Mouse (Mus musculus) neural tube, embryonic 14.5 days (tissue): ENCODE measurements around the gene Pcp4l1. TPM values are rescaled to one million over a fixed set of nuclear protein-coding genes. Genes with fewer than 3 reads are reported as not detected.
"Not testable (repeated sequence)": the region's sequence is repeated elsewhere in the genome, so short reads cannot be mapped to it uniquely, and the experiment has no call there.

ENCODE experiments used
- ATAC-seq: fragments of 200-750 bp; cut with Nextera tagmentation; 2 replicates; pipeline ENCODE4 v1.8.0; 2017; ENCODE audit warnings: low read depth, mild to moderate bottlenecking, moderate TSS enrichment, moderate library complexity
- H3K27ac ChIP-seq: fragments of 300-500 bp; sonication (generic); 2 replicates; pipeline ENCODE4 v1.5.1; 2014; ENCODE audit warnings: low read depth, mild to moderate bottlenecking, control low read depth, low read length, moderate library complexity, mixed read lengths
- H3K27me3 ChIP-seq: fragments of 300-500 bp; sonication (generic); 2 replicates; pipeline ENCODE4 v1.6.1; 2014; ENCODE audit warnings: low read length; ENCODE audit not compliant: control insufficient read depth, insufficient read depth
- H3K36me3 ChIP-seq: fragments of 300-500 bp; sonication (generic); 2 replicates; pipeline ENCODE4 v1.6.1; 2014; ENCODE audit warnings: low read length, mixed read lengths; ENCODE audit not compliant: control insufficient read depth, insufficient read depth
- H3K4me1 ChIP-seq: fragments of 300-500 bp; sonication (generic); 2 replicates; pipeline ENCODE4 v1.6.1; 2014; ENCODE audit warnings: low read length; ENCODE audit not compliant: control insufficient read depth, insufficient read depth
- H3K4me2 ChIP-seq: fragments of 300-500 bp; sonication (generic); 2 replicates; pipeline ENCODE4 v1.6.1; 2014; ENCODE audit warnings: mild to moderate bottlenecking, low read depth, low read length, control low read depth
- H3K4me3 ChIP-seq: fragments of 300-500 bp; sonication (generic); 2 replicates; pipeline ENCODE4 v1.5.1; 2014; ENCODE audit warnings: low read depth, low read length, control low read depth, mixed read lengths
- H3K9ac ChIP-seq: fragments of 300-500 bp; sonication (generic); replicated peaks from 2 replicates; pipeline ENCODE4 v1.6.1; 2014; ENCODE audit warnings: low read depth, mild to moderate bottlenecking, control low read depth, low read length, mixed read lengths
- H3K9me3 ChIP-seq: fragments of 300-500 bp; sonication (generic); 2 replicates; pipeline ENCODE4 v1.6.1; 2016; ENCODE audit warnings: low read length; ENCODE audit not compliant: control insufficient read depth
- WGBS: fragments of 180-500 bp; shearing (Covaris S2); extraction: QIAGEN DNeasy Blood & Tissue Kit; methylation state at CpG from one replicate; pipeline ENCODE4 v1.1.7; 2014; 5-methylcytosine and 5-hydroxymethylcytosine counted together
- polyA plus RNA-seq: library from polyadenylated mRNA; unstranded; fragments of >200 nt; fragmentation: Nextera tagmentation; extraction: Ambion mirVana; gene quantifications from 2 replicates; pipeline ENCODE4 v1.2.1, GENCODE M21; 2014

Gene Pcp4l1
- polyA plus RNA-seq, 1 experiment from 2014 or later, result 41.6 TPM

DNA sequence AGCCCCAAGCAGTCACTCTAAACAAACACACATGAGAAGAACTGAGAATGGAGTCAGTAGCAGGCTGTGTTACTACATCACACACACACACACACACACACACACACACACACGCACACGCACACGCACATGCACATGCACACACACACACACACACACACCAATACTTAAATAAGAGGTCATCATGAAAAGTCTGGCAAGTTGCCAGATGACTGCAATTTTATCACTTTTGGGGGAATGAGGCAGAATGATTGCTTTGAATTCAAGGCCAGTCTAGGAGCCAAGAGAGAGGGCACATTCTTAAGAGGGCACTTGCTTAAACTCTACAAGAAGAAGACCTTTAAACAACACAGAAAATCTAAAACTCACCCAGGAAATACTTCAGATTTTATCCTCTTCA, 33.5 kb downstream of the Pcp4l1 start:
- H3K27ac ChIP-seq, result no peak overlapping the region
- no peak overlapping the region for H3K9ac ChIP-seq
- no peak overlapping the region for H3K4me3 ChIP-seq
- H3K4me2 ChIP-seq, result no peak overlapping the region
- no peaks in the 10 kb centered on the region for H3K9me3 ChIP-seq
- no peaks in the 10 kb centered on the region for H3K4me1 ChIP-seq
- peaks cover 4% of the 10 kb centered on the region for H3K27me3 ChIP-seq
- no peak for ATAC-seq
- no peaks in the 10 kb centered on the region for H3K36me3 ChIP-seq
- 84% methylated on average over 3 of the region's 3 CpGs for WGBS

DNA sequence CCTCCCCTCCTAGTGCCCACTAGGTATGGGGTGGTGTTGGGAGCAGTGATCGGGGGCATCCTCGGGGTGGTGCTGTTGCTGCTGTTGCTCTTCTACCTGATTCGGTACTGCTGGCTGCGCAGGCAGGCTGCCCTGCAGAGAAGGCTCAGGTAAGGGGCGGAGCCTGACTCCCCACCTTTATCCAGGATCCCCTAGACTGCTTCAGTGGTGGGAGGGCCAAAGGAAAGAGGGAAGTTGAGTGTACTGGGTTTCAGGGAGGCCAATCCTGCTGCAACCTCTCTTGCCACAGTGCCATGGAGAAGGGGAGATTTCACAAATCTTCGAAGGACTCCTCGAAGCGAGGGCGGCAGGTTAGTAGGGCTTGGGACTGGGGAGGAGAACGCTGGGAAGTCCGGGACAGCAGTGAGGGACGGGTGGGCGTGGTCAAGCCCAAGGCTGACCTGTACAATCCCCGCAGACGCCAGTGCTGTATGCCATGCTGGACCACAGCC, 36.5 kb downstream of the Pcp4l1 start:
- Histone ChIP-seq H3K4me3 (0 out of 2 replicates have a peak overlapping the region, but pooled peaks have one; percentile 2), H3K27me3 (peaks cover 4% of the 10 kb centered on the region), H3K4me2 (peak overlapping the region; percentile 11; the same call in 1 of the 2 replicates), H3K36me3 (no peaks in the 10 kb centered on the region), H3K27ac (no peak overlapping the region), H3K9me3 (no peaks in the 10 kb centered on the region), H3K9ac (no peak overlapping the region), H3K4me1 (no peaks in the 10 kb centered on the region)
- ATAC-seq, result no peak
- 3% methylated on average over 15 of the region's 15 CpGs for WGBS

DNA sequence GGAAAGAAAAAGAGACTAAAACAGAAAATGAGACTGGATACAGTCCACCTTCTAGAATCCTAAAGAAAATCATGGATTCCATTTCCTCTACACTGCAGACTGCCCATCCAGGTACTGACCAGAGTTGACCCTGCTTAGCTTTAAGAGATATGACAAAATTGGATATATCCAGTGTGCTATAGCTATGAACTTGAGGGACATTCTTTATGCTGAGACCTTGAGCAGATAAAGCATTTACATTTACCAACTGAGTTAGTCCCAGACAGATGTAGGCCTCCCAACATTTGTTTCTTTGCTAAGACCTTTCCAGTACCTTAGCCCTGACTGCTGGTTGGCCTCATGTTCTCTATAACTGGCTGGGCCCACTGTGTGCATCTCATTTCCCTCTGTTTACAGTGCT, 38.1 kb downstream of the Pcp4l1 start:
- no peak overlapping the region for H3K9ac ChIP-seq
- H3K27ac ChIP-seq, result no peak overlapping the region
- H3K36me3 ChIP-seq, result no peaks in the 10 kb centered on the region
- H3K4me1 ChIP-seq, result no peaks in the 10 kb centered on the region
- H3K9me3 ChIP-seq, result no peaks in the 10 kb centered on the region
- no peak overlapping the region for H3K4me3 ChIP-seq
- no peak for ATAC-seq
- H3K27me3 ChIP-seq, result peaks cover 4% of the 10 kb centered on the region
- no peak overlapping the region for H3K4me2 ChIP-seq

DNA sequence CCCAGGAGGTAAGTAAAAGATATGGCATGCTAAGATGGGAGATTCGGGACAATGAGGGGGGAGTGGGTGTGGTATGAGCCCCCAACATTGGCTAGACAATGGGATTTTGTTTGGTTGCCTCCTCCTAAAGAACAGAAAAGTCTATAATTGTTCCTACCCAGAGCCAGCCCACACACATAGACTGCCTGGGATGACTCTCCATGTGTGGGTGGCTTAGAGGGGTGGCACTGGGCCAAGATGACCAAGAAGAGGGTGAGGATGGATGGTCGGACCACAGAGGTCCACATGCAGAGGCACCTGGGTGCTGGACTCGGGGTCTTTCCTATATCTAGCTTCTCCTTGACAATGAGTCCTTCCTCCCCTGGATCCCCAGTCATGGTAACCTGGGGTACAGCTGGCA, 39.4 kb downstream of the Pcp4l1 start:
- WGBS, result 58% methylated on average over 3 of the region's 3 CpGs
- Histone ChIP-seq H3K27me3 (peaks cover 4% of the 10 kb centered on the region), H3K4me3 (no peak overlapping the region)

DNA sequence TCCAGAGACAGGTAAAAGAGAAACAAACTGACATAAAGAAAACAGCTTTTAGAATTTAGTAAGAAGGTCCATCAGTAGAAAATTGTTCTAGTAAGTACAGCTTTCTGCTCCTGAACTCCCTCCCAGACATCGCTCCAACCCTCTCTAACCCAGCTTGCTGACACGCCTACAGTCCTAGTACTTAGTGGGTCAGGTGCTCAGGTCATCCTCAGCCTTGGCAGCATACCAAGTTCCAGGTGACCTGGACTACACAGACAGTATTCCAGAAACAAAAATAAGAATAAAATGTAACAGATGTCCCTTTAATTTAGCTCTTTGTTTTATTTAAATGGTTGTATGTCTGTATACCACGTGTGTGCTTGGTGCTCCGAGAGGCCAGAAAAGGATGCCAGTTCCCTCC, 44.1 kb downstream of the Pcp4l1 start:
- no peaks in the 10 kb centered on the region for H3K27me3 ChIP-seq
- no peaks in the 10 kb centered on the region for H3K9me3 ChIP-seq
- H3K4me3 ChIP-seq, result no peak overlapping the region
- peaks cover 16% of the 10 kb centered on the region for H3K4me1 ChIP-seq
- no peak overlapping the region for H3K27ac ChIP-seq
- H3K36me3 ChIP-seq, result no peaks in the 10 kb centered on the region
- no peak for ATAC-seq
- 80% methylated on average over 4 of the region's 4 CpGs for WGBS
- H3K4me2 ChIP-seq, result no peak overlapping the region
- H3K9ac ChIP-seq, result no peak overlapping the region

More for the DNA sequence above, 39.4 kb downstream of the Pcp4l1 start:
- Histone ChIP-seq H3K9me3 (no peaks in the 10 kb centered on the region), H3K4me2 (no peak overlapping the region), H3K4me1 (no peaks in the 10 kb centered on the region; the same call in 1 of the 2 replicates), H3K9ac (no peak overlapping the region), H3K36me3 (no peaks in the 10 kb centered on the region), H3K27ac (no peak overlapping the region)
- no peak for ATAC-seq

DNA sequence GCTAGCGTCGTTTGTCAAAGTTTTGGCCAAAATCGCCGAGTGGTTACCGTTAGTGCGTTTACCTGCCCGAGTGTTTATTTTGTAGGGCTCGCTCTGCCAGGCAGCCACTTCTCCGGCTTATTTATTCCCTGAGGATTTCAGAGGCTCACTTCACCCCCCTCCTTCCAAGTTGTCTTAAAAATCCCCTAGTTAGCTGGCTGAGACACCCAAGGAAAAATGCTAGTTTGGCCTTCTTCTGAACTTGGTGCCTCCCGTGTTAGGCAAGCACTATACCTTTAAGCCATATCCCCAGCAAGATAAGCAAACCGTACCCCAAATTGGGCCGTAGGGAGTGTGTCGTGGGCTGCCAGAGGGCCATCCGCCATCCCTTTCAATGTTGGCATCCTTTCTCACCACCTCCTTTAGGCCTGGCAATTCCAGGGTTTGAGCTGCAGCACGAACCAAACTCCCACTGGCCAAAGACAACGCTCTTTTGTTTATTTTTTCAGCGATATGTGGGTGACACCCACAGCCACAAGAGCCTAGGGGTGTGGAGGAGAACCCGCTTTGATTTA, 45.2 kb downstream of the Pcp4l1 start:
- WGBS, result 5% methylated on average over 18 of the region's 18 CpGs
- H3K9me3 ChIP-seq, result no peaks in the 10 kb centered on the region
- ATAC-seq, result peak; percentile 45; the same call in 1 of the 2 replicates
- H3K4me1 ChIP-seq, result peaks cover 16% of the 10 kb centered on the region
- no peaks in the 10 kb centered on the region for H3K27me3 ChIP-seq
- no peaks in the 10 kb centered on the region for H3K36me3 ChIP-seq
- peak overlapping the region; percentile 86 for H3K9ac ChIP-seq
- peak overlapping the region; percentile 82 for H3K27ac ChIP-seq
- peak overlapping the region; percentile 90 for H3K4me2 ChIP-seq
- peak overlapping the region; percentile 77 for H3K4me3 ChIP-seq

DNA sequence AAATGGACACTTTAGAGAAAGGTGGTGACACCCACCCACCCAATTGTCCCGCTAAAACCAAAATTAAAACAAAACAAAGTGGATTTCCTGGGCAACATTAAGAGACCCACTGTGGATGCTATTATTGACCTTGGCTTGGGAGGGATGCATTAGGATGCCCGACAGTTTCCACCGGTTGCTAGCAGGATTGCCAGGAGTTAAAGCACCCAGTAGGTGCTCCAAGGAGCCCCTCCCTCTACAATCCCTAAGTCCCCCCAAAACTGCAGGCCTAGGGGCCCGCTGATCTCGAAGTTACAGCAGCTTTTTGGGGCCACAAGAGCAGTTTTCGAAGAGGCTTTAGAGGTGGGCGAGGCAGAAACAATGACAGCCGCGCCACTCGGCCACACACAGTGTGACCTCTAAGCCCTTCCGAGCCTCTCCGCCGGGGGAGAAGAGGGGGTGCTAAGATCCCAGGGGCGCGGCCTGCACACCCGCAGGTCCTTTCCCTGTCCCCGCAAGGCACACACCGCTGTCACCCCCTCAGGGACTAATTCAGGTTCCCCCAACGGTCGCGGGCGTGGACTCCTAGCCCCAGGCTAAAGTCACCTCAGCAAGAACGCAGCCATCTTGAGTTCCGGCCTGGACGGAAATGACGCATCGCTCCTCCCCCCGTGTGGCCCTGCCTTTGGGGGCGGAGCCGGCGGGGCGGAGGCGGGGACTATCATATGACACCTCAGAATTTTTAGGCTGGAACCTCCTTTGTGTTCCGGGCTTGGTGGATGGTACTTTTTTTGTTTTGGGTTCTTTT, 45.9 kb downstream of the Pcp4l1 start, which contains the start of the genes Sdhc and Mpz:
Gene Sdhc (minus strand): TSS at position 630 of the 787 bp plus-strand sequence.
Gene Mpz (plus strand): TSS at position 738 of the 787 bp plus-strand sequence.
- no peaks in the 10 kb centered on the region for H3K9me3 ChIP-seq
- peak within 1 kb of the TSS; percentile 86 for H3K9ac ChIP-seq
- peaks cover 16% of the 10 kb centered on the region for H3K4me1 ChIP-seq
- ATAC-seq, result peak; percentile 97
- H3K4me2 ChIP-seq, result peak within 1 kb of the TSS; percentile 90
- 1% methylated on average over 33 of the region's 34 CpGs for WGBS
- H3K4me3 ChIP-seq, result peak within 1 kb of the TSS; percentile 77
- peak within 1 kb of the TSS; percentile 82 for H3K27ac ChIP-seq
- H3K27me3 ChIP-seq, result no peaks in the 10 kb centered on the region
- no peaks in the 10 kb centered on the region for H3K36me3 ChIP-seq

DNA sequence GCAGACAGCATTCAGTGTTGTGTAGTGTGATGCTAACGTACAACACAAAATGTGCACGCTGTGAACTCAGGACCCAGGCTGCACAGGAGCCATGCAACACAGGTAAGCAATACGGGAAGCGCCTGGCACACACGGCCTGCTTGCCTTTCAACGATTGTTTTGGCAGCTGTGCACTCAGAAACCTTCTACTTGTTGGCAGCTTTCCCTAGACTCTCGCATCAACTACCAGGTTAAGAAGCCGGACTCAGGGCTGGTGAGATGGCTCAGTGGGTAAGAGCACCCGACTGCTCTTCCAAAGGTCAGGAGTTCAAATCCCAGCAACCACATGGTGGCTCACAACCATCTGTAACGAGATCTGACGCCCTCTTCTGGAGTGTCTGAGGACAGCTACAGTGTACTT, 53.1 kb downstream of the Pcp4l1 start:
- not testable (repeated sequence) for H3K4me2 ChIP-seq, H3K27ac ChIP-seq, H3K9me3 ChIP-seq, H3K27me3 ChIP-seq, H3K9ac ChIP-seq, H3K4me3 ChIP-seq, ATAC-seq, H3K4me1 ChIP-seq
- WGBS, result 88% methylated on average over 9 of the region's 11 CpGs
- peaks cover 28% of the 10 kb centered on the region for H3K36me3 ChIP-seq

DNA sequence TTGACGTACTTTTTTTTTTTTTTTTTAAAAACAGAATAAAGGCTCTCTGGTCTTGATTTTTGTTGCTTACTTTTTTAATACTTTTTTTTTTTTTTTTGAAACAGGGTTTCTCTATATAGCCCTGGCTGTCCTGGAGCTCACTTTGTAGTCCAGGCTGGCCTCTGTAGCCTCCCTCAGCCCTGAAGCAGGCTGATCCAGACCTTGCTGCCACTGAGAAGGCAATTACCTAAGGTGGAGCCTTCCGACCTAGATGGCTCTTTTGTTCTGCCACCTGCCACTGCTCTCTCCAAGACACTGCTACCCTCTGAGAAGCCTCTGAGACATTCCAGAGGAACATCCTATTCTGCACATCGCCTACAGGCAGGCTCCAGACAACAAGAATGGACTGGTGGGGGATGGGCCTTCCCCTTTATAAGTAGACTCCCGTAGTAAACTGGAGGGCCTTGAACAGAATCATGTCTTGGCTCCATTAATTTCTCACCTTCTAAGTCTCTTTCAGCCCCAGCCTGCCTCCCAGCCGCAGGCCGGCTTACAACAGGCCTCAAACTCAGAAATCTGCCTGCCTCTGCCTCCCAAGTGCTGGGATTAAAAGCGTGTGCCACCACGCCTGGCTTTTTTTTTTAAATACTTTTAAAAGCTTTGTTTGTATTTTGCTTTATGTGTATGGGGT, 58.4 kb downstream of the Pcp4l1 start:
- H3K4me1 ChIP-seq, H3K4me2 ChIP-seq, H3K27me3 ChIP-seq, H3K27ac ChIP-seq, H3K9ac ChIP-seq, H3K9me3 ChIP-seq, H3K4me3 ChIP-seq, ATAC-seq: not testable (repeated sequence)
- peaks cover 54% of the 10 kb centered on the region for H3K36me3 ChIP-seq
- whole genome bisulfite sequencing, result 76% methylated on average over 8 of the region's 8 CpGs
